Mouse (Mus musculus) thymus, postnatal 14 days (tissue): Measurements from ENCODE around the gene Gm9733.
"Not testable (repeated sequence)": the region's sequence is repeated elsewhere in the genome, so short reads cannot be mapped to it uniquely, and the experiment has no call there.

Source experiments
- DNase-seq: peaks from one replicate; pipeline ENCODE4 v3.0.0; 2021

Gene Gm9733

GRCm38 (mm10) chr3:15332063-15332462 is at the start of gene Gm9733:
Gene Gm9733, minus strand, starts transcription at chr3:15332302.
- no peak for DNase-seq

GRCm38 (mm10) chr3:15355690-15356089 is 23.6 kb upstream of the Gm9733 start:
- DNase-seq, result not testable (repeated sequence)

GRCm38 (mm10) chr3:15350318-15350717 is 18.2 kb upstream of the Gm9733 start:
- DNase-seq, result not testable (repeated sequence)

GRCm38 (mm10) chr3:15345606-15346005 is 13.5 kb upstream of the Gm9733 start:
- not testable (repeated sequence) for DNase-seq

- DNase-seq, result no peak
Observed at GRCm38 (mm10) chr3:15340287-15340686, 8.2 kb upstream of the Gm9733 start.

- DNase-seq, result no peak
Observed at GRCm38 (mm10) chr3:15334182-15334581, 2.1 kb upstream of the Gm9733 start.

- no peak for DNase-seq
Observed at GRCm38 (mm10) chr3:15331545-15331944, 557 bp downstream of the Gm9733 start.

GRCm38 (mm10) chr3:15329549-15329948 is 2.6 kb downstream of the Gm9733 start:
- no peak for DNase-seq

- DNase-seq, result no peak
Observed at GRCm38 (mm10) chr3:15284424-15285328, 47.4 kb downstream of the Gm9733 start.

GRCm38 (mm10) chr3:15275899-15276526 is 56.1 kb downstream of the Gm9733 start:
- no peak for DNase-seq

- DNase-seq, result peak; percentile 16
Observed at GRCm38 (mm10) chr3:15264450-15264849, 67.7 kb downstream of the Gm9733 start.

- DNase-seq, result no peak
Observed at GRCm38 (mm10) chr3:15255726-15256125, 76.4 kb downstream of the Gm9733 start.
